In the genomic region with DNA sequence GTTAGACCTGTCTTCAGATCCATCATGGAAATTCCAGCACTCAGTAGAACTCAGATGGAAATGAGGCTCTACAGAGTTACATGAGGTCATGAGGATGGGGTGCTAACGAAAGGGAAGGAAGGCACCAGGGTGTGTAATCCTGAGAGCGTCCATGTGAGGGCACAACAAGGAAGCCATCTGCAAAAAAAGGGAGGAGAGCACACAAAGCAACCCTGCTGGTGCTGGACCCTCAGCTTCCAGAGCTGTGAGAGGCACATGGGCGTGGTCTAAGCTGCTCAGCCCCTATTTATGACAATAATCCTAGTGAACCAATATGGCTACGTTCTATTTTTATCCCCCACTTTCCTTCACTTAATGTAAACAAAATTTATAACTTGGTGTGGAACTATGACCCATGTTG, we compare ENCODE assay signal across 2 mouse cellular contexts.
TF ChIP-seq lines count a peak whose summit lies in the region.

No protein-coding gene starts in this region.

TF ChIP-seq in CH12.LX, 34 proteins besides CTCF, POLR2A, EP300 and RAD21:
- no peak for TF ChIP-seq IRF4 (IDR thresholded peaks at IDR 0.05; ENCODE audit: low read depth, low read length)
- 0 out of 2 replicates have a peak, but pooled peaks have one; percentile 30 for TF ChIP-seq MAX (IDR thresholded peaks at IDR 0.05; ENCODE audit: low read length)
- peak; percentile 25; the same call in 1 of the 2 replicates for TF ChIP-seq SMC3 (IDR thresholded peaks at IDR 0.05; ENCODE audit: low read depth, low read length)

TF ChIP-seq in MEL, 35 proteins besides CTCF, POLR2A, EP300 and RAD21:
- TF ChIP-seq SMC3 (IDR thresholded peaks at IDR 0.05; ENCODE audit: low read depth, low read length) (peak; percentile 10; the same call in 1 of the 2 replicates), TCF12 (IDR thresholded peaks at IDR 0.05; ENCODE audit: low read depth, low read length) (no peak), USF2 (IDR thresholded peaks at IDR 0.05; ENCODE audit: borderline replicate concordance in 1 of 2, insufficient read depth in 1 of 2, low read depth in 1 of 2, low read length in 2 of 2) (no peak)
TF ChIP-seq in MEL: peak in this region for 1.
